Mouse (Mus musculus) midbrain, postnatal 0 days (tissue): ENCODE measurements around the gene Tulp2. TPM values are rescaled to one million over a fixed set of nuclear protein-coding genes. Genes with fewer than 3 reads are reported as not detected.

ENCODE experiments used
- ATAC-seq: fragments of 200-750 bp; cut with Nextera tagmentation; 2 replicates; pipeline ENCODE4 v1.8.0; 2017; ENCODE audit warnings: moderate number of reproducible peaks, mild to moderate bottlenecking, moderate TSS enrichment, moderate library complexity; ENCODE audit not compliant: low FRiP score
- DNase-seq: peaks from one replicate; pipeline ENCODE4 v3.0.0-alpha.2; 2015; ENCODE audit warnings: low spot score
- H3K27ac ChIP-seq: fragments of 300-500 bp; sonication (generic); 2 replicates; pipeline ENCODE4 v1.5.1; 2014; ENCODE audit warnings: low read depth, mild to moderate bottlenecking, low read length, mixed read lengths
- H3K27me3 ChIP-seq: fragments of 300-500 bp; sonication (generic); 2 replicates; pipeline ENCODE4 v1.6.1; 2014; ENCODE audit warnings: low read length, control low read depth, mixed read lengths; ENCODE audit not compliant: insufficient read depth
- H3K36me3 ChIP-seq: fragments of 300-500 bp; sonication (generic); 2 replicates; pipeline ENCODE4 v1.6.1; 2014; ENCODE audit warnings: low read length, control low read depth, mixed read lengths; ENCODE audit not compliant: insufficient read depth
- H3K4me1 ChIP-seq: fragments of 300-500 bp; sonication (generic); 2 replicates; pipeline ENCODE4 v1.6.1; 2014; ENCODE audit warnings: mild to moderate bottlenecking, control low read depth, antibody characterized with exemption, low read length, mixed read lengths; ENCODE audit not compliant: insufficient read depth
- H3K4me2 ChIP-seq: fragments of 300-500 bp; sonication (generic); 2 replicates; pipeline ENCODE4 v1.6.1; 2014; ENCODE audit warnings: low read depth, mild to moderate bottlenecking, low read length, mixed read lengths; ENCODE audit not compliant: poor library complexity, severe bottlenecking
- H3K4me3 ChIP-seq: fragments of 300-500 bp; sonication (generic); 2 replicates; pipeline ENCODE4 v1.5.1; 2014; ENCODE audit warnings: low read depth, mild to moderate bottlenecking, low read length, moderate library complexity
- H3K9ac ChIP-seq: fragments of 300-500 bp; sonication (generic); replicated peaks from 2 replicates; pipeline ENCODE4 v1.6.1; 2014; ENCODE audit warnings: mild to moderate bottlenecking, low read length, moderate library complexity, mixed read lengths; ENCODE audit not compliant: poor library complexity, severe bottlenecking
- H3K9me3 ChIP-seq: fragments of 300-500 bp; sonication (generic); 2 replicates; pipeline ENCODE4 v1.6.1; 2016; ENCODE audit warnings: low read length, control low read depth
- CTCF ChIP-seq: IDR thresholded peaks from 2 replicates; pipeline ENCODE4 v1.5.1; 2016; ENCODE audit warnings: antibody characterized with exemption, mild to moderate bottlenecking
- WGBS: fragments of 180-500 bp; shearing (Covaris S2); extraction: QIAGEN DNeasy Blood & Tissue Kit; methylation state at CpG from one replicate; pipeline ENCODE4 v1.1.7; 2014; 5-methylcytosine and 5-hydroxymethylcytosine counted together
- microRNA-seq: library from miRNA; unstranded; fragments of <30 nt; microRNA quantifications from one replicate; pipeline ENCODE4, GENCODE M21; 2016; ENCODE audit warnings: borderline number of aligned reads
- polyA plus RNA-seq: library from polyadenylated mRNA; unstranded; fragments of >200 nt; fragmentation: Nextera tagmentation; extraction: Ambion mirVana; gene quantifications from 2 replicates; pipeline ENCODE4 v1.2.1, GENCODE M21; 2015
- total RNA-seq: library from RNA; depleted of rRNA; stranded (reverse); fragments of >200 nt; gene quantifications from 2 replicates; pipeline ENCODE4 v1.2.3, GENCODE M21; 2014; rRNA removed

The Tulp2 gene
- total and polyA plus RNA-seq, 2 experiments from 2014 or later, result 0.67 TPM; not detected in 1

- peak overlapping the region; percentile 79; the same call in 1 of the 2 replicates for H3K4me2 ChIP-seq
- H3K4me3 ChIP-seq, result no peak overlapping the region; the same call in 1 of the 2 replicates
- ATAC-seq, result no peak
- no peaks in the 10 kb centered on the region for H3K36me3 ChIP-seq
- TF ChIP-seq CTCF, result no peak
- H3K9me3 ChIP-seq, result no peaks in the 10 kb centered on the region
- WGBS, result 75% methylated on average over 8 of the region's 8 CpGs
- no peak overlapping the region for H3K9ac ChIP-seq
- peak overlapping the region; percentile 67; the same call in 1 of the 2 replicates for H3K27ac ChIP-seq
- H3K27me3 ChIP-seq, result no peaks in the 10 kb centered on the region
- peaks cover 6% of the 10 kb centered on the region; the same call in 1 of the 2 replicates for H3K4me1 ChIP-seq
- DNase-seq, result no peak
Measured at GRCm38 (mm10) chr7:45567112-45567779, 85.6 kb downstream of the Tulp2 start.

DNA sequence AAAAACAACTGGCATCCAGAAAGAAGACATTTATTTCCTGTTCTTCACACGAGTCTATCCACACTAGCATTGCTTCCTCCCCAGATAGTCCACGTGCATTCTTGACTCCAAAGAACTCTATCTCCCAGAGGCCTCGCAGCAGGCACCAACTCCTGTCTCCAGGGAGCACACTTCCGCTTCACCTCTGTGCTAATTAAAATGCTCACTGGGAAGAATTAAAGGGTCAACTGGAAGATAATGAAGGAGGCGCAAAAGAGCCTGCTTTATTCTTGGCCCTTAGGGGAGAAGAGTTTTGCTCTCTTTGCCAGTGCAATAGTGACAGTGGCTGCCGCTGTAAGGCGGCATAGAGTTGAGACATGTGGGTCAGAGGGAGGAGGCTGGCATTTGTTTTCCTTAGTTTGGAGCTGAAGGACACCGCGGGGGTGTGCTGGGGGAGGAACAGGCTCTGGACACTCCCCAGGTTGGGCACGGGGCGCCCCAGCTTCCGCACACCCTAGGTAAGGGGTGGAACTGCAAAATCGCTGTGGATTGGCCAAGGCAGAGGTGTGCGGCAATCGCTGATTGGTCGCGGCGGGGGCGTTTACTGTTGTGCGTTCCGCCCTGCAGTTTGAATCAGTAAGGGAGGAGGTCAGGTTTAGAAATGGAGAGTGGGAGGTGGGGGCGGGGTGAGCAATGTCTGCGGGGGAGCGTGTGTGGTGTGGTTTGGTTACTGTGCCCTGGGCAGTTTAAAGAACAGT, 86.3 kb downstream of the Tulp2 start:
- DNase-seq (peak; percentile 94), ATAC-seq (peak; percentile 94)
- Histone ChIP-seq H3K4me1 (peaks cover 6% of the 10 kb centered on the region; the same call in 1 of the 2 replicates), H3K4me2 (peak overlapping the region; percentile 79), H3K27ac (peak overlapping the region; percentile 67), H3K27me3 (no peaks in the 10 kb centered on the region), H3K9ac (0 out of 2 replicates have a peak overlapping the region, but pooled peaks have one; percentile 13), H3K9me3 (no peaks in the 10 kb centered on the region), H3K4me3 (peak overlapping the region; percentile 44), H3K36me3 (no peaks in the 10 kb centered on the region)
- peak; percentile 12; the same call in 1 of the 2 replicates for TF ChIP-seq CTCF
- 1% methylated on average over 24 of the region's 24 CpGs for WGBS

- Histone ChIP-seq H3K27ac (peak overlapping the region; percentile 59), H3K27me3 (no peaks in the 10 kb centered on the region), H3K9ac (0 out of 2 replicates have a peak overlapping the region, but pooled peaks have one; percentile 13), H3K36me3 (no peaks in the 10 kb centered on the region), H3K4me3 (peak overlapping the region; percentile 44), H3K9me3 (no peaks in the 10 kb centered on the region), H3K4me2 (peak overlapping the region; percentile 79), H3K4me1 (peaks cover 6% of the 10 kb centered on the region; the same call in 1 of the 2 replicates)
- no peak for ATAC-seq
- DNase-seq, result no peak
- 81% methylated on average over 10 of the region's 10 CpGs for WGBS
- no peak for TF ChIP-seq CTCF
Measured at GRCm38 (mm10) chr7:45568601-45569473, 87.2 kb downstream of the Tulp2 start.

DNA sequence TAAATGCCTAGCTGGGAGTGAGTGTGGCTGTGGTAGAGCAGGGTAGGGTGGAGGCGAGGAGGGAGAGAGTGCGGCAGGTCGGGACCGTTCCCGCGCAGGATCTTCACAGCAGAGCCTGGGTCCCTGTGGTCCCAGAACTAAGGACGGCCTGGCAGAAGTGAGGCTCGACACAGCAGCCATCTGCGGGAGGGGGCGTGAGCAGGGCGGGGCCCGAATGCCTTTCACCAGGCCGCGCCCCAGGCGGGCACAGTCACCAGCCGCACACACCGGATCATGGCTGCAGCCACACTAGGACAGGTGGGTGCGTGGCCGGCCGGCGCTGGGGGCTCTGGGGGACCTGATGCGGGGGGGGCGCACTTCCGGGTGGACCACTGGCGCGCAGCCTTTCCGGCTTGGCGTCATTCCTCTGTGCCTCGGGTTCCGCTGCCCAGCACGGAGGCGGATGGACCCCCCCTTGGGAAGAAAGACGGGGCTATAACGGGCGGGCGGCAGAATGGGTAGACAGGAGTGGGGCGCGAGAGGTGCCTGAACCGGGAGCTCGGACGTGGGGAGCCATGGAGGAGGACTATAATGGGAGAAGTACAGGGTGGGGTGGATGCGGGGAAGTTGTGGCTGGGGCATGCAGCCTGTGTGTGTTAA, 88.5 kb downstream of the Tulp2 start, which contains the start of gene Bcat2:
Gene Bcat2, plus strand, starts transcription at position 51 of the 639 bp plus-strand sequence.
- peak; percentile 19; the same call in 1 of the 2 replicates for TF ChIP-seq CTCF
- peak; percentile 75 for ATAC-seq

GRCm38 (mm10) chr7:45571966-45572365, 90.3 kb downstream of the Tulp2 start:
- no peak for ATAC-seq
- H3K4me2 ChIP-seq, result no peak overlapping the region

More for the DNA sequence above, 88.5 kb downstream of the Tulp2 start, which contains the start of gene Bcat2:
- H3K4me3 ChIP-seq, result peak within 1 kb of the TSS; percentile 66
- no peaks in the 10 kb centered on the region for H3K36me3 ChIP-seq
- H3K9me3 ChIP-seq, result no peaks in the 10 kb centered on the region
- peak; percentile 78 for DNase-seq
- H3K4me2 ChIP-seq, result peak within 1 kb of the TSS; percentile 80
- H3K27ac ChIP-seq, result peak within 1 kb of the TSS; percentile 87
- H3K9ac ChIP-seq, result peak within 1 kb of the TSS; percentile 90
- H3K27me3 ChIP-seq, result no peaks in the 10 kb centered on the region
- peaks cover 6% of the 10 kb centered on the region; the same call in 1 of the 2 replicates for H3K4me1 ChIP-seq
- WGBS, result 0% methylated on average over 40 of the region's 42 CpGs

More at GRCm38 (mm10) chr7:45571966-45572365, 90.3 kb downstream of the Tulp2 start:
- no peak overlapping the region for H3K4me3 ChIP-seq
- no peak for DNase-seq
- 50% methylated on average over 1 of the region's 1 CpGs for WGBS
- H3K27me3 ChIP-seq, result no peaks in the 10 kb centered on the region
- TF ChIP-seq CTCF, result no peak
- H3K9me3 ChIP-seq, result no peaks in the 10 kb centered on the region
- H3K4me1 ChIP-seq, result peaks cover 6% of the 10 kb centered on the region; the same call in 1 of the 2 replicates
- 0 out of 2 replicates have a peak, but pooled peaks cover 5% of the 10 kb centered on the region for H3K36me3 ChIP-seq
- H3K9ac ChIP-seq, result no peak overlapping the region
- no peak overlapping the region for H3K27ac ChIP-seq

Small RNA genes lying within 50 kb of the gene (microRNA-seq; reads per million reads assigned to microRNA genes)
- gene Gm22133, result not detected

Other genes with a start within 250 kb of the Tulp2 start
Only the 30 nearest of the 36 such genes appear.
- gene Slc6a21, start 204.4 kb upstream of the Tulp2 start, total RNA-seq, result not detected in 2 replicates
- gene Slc6a21, start 204.4 kb upstream of the Tulp2 start, polyA plus RNA-seq, result not detected in 2 replicates
- 22.6 and 35.4 TPM in 2 replicates for gene Trpm4, start 148.1 kb upstream of the Tulp2 start, total RNA-seq
- 10.4 and 10.7 TPM in 2 replicates for gene Trpm4, start 148.1 kb upstream of the Tulp2 start, polyA plus RNA-seq
- gene Hrc, start 146.6 kb upstream of the Tulp2 start, total RNA-seq, result 0.33 TPM in 1 of 2 replicates, not detected in the other
- gene Hrc, start 146.6 kb upstream of the Tulp2 start, polyA plus RNA-seq, result 0.26 and 0.49 TPM in 2 replicates
- gene Ppfia3, start 114.9 kb upstream of the Tulp2 start, total RNA-seq, result 87.4 and 104 TPM in 2 replicates
- gene Ppfia3, start 114.9 kb upstream of the Tulp2 start, polyA plus RNA-seq, result 28.9 and 31.6 TPM in 2 replicates
- 68.6 and 96.6 TPM in 2 replicates for gene Lin7b, start 111.3 kb upstream of the Tulp2 start, total RNA-seq
- 59.9 and 70.3 TPM in 2 replicates for gene Lin7b, start 111.3 kb upstream of the Tulp2 start, polyA plus RNA-seq
- gene Snrnp70, start 86.1 kb upstream of the Tulp2 start, total RNA-seq, result 249 and 258 TPM in 2 replicates
- gene Snrnp70, start 86.1 kb upstream of the Tulp2 start, polyA plus RNA-seq, result 108 and 131 TPM in 2 replicates
- gene Kcna7, start 76.2 kb upstream of the Tulp2 start, total RNA-seq, result not detected in 2 replicates
- gene Kcna7, start 76.2 kb upstream of the Tulp2 start, polyA plus RNA-seq, result 0.06 TPM in 1 of 2 replicates, not detected in the other
- gene Ntf5, start 68.2 kb upstream of the Tulp2 start, total RNA-seq, result 0.24 TPM in 1 of 2 replicates, not detected in the other
- gene Ntf5, start 68.2 kb upstream of the Tulp2 start, polyA plus RNA-seq, result not detected in 2 replicates
- 1.8 TPM in 1 of 2 replicates, not detected in the other for gene Lhb, start 61.1 kb upstream of the Tulp2 start, total RNA-seq
- gene Lhb, start 61.1 kb upstream of the Tulp2 start, polyA plus RNA-seq, result 0.32 and 0.70 TPM in 2 replicates
- gene Gys1, start 47.0 kb upstream of the Tulp2 start, total RNA-seq, result 11.5 and 19.7 TPM in 2 replicates
- gene Gys1, start 47.0 kb upstream of the Tulp2 start, polyA plus RNA-seq, result 12.0 and 12.2 TPM in 2 replicates
- 129 and 146 TPM in 2 replicates for gene Ruvbl2, start 43.8 kb upstream of the Tulp2 start, total RNA-seq
- gene Ruvbl2, start 43.8 kb upstream of the Tulp2 start, polyA plus RNA-seq, result 80.5 and 90.8 TPM in 2 replicates
- gene Ftl1, start 22.0 kb upstream of the Tulp2 start, total RNA-seq, result 2,165 and 2,428 TPM in 2 replicates
- gene Ftl1, start 22.0 kb upstream of the Tulp2 start, polyA plus RNA-seq, result 4,797 and 5,109 TPM in 2 replicates
- gene Bax, start 15.0 kb upstream of the Tulp2 start, total RNA-seq, result 119 and 144 TPM in 2 replicates
- gene Bax, start 15.0 kb upstream of the Tulp2 start, polyA plus RNA-seq, result 254 and 258 TPM in 2 replicates
- 0.52 and 1.6 TPM in 2 replicates for gene Gm45808, start 4.9 kb downstream of the Tulp2 start, total RNA-seq
- not detected in 2 replicates for gene Gm45808, start 4.9 kb downstream of the Tulp2 start, polyA plus RNA-seq
- gene Dhdh, start 6.9 kb downstream of the Tulp2 start, total RNA-seq, result 4.3 TPM in 2 replicates
- 5.5 and 6.1 TPM in 2 replicates for gene Dhdh, start 6.9 kb downstream of the Tulp2 start, polyA plus RNA-seq
- gene Nucb1, start 28.5 kb downstream of the Tulp2 start, total RNA-seq, result 92.2 and 137 TPM in 2 replicates
- gene Nucb1, start 28.5 kb downstream of the Tulp2 start, polyA plus RNA-seq, result 137 and 144 TPM in 2 replicates
- 17.2 and 17.4 TPM in 2 replicates for gene Ppp1r15a, start 44.4 kb downstream of the Tulp2 start, total RNA-seq
- 18.7 and 18.8 TPM in 2 replicates for gene Ppp1r15a, start 44.4 kb downstream of the Tulp2 start, polyA plus RNA-seq
- 2.0 and 2.1 TPM in 2 replicates for gene Plekha4, start 44.5 kb downstream of the Tulp2 start, total RNA-seq
- gene Plekha4, start 44.5 kb downstream of the Tulp2 start, polyA plus RNA-seq, result 1.2 and 1.6 TPM in 2 replicates
- gene Hsd17b14, start 73.0 kb downstream of the Tulp2 start, total RNA-seq, result not detected in 2 replicates
- gene Hsd17b14, start 73.0 kb downstream of the Tulp2 start, polyA plus RNA-seq, result 0.15 and 0.20 TPM in 2 replicates
- gene Bcat2, start 88.3 kb downstream of the Tulp2 start, total RNA-seq, result 12.4 and 14.9 TPM in 2 replicates
- 18.3 and 19.3 TPM in 2 replicates for gene Bcat2, start 88.3 kb downstream of the Tulp2 start, polyA plus RNA-seq
- not detected in 2 replicates for gene Fgf21, start 133.6 kb downstream of the Tulp2 start, total RNA-seq
- gene Fgf21, start 133.6 kb downstream of the Tulp2 start, polyA plus RNA-seq, result not detected in 2 replicates
- gene Fut1, start 135.4 kb downstream of the Tulp2 start, total RNA-seq, result not detected in 2 replicates
- not detected in 2 replicates for gene Fut1, start 135.4 kb downstream of the Tulp2 start, polyA plus RNA-seq
- 0.11 TPM in 1 of 2 replicates, not detected in the other for gene Izumo1, start 139.9 kb downstream of the Tulp2 start, total RNA-seq
- 0.11 TPM in 1 of 2 replicates, not detected in the other for gene Izumo1, start 139.9 kb downstream of the Tulp2 start, polyA plus RNA-seq
- 36.0 and 38.5 TPM in 2 replicates for gene Rasip1, start 145.6 kb downstream of the Tulp2 start, total RNA-seq
- 24.0 and 25.1 TPM in 2 replicates for gene Rasip1, start 145.6 kb downstream of the Tulp2 start, polyA plus RNA-seq
- gene Mamstr, start 158.1 kb downstream of the Tulp2 start, total RNA-seq, result 2.7 and 3.3 TPM in 2 replicates
- gene Mamstr, start 158.1 kb downstream of the Tulp2 start, polyA plus RNA-seq, result 2.8 and 3.0 TPM in 2 replicates
- gene Fut2, start 184.5 kb downstream of the Tulp2 start, total RNA-seq, result 0.99 TPM in 1 of 2 replicates, not detected in the other
- 0.27 and 0.29 TPM in 2 replicates for gene Fut2, start 184.5 kb downstream of the Tulp2 start, polyA plus RNA-seq
- 1.3 and 1.4 TPM in 2 replicates for gene Ntn5, start 202.1 kb downstream of the Tulp2 start, total RNA-seq
- gene Ntn5, start 202.1 kb downstream of the Tulp2 start, polyA plus RNA-seq, result 0.37 and 0.73 TPM in 2 replicates
- gene Sec1, start 212.5 kb downstream of the Tulp2 start, total RNA-seq, result 0.28 and 1.0 TPM in 2 replicates
- gene Sec1, start 212.5 kb downstream of the Tulp2 start, polyA plus RNA-seq, result 0.37 and 0.79 TPM in 2 replicates
- 118 and 130 TPM in 2 replicates for gene Car11, start 218.0 kb downstream of the Tulp2 start, total RNA-seq
- 107 and 114 TPM in 2 replicates for gene Car11, start 218.0 kb downstream of the Tulp2 start, polyA plus RNA-seq
- gene Dbp, start 223.2 kb downstream of the Tulp2 start, total RNA-seq, result 8.4 and 9.6 TPM in 2 replicates
- gene Dbp, start 223.2 kb downstream of the Tulp2 start, polyA plus RNA-seq, result 4.6 and 4.8 TPM in 2 replicates